Mouse (Mus musculus): ENCODE data around the gene Mak.
"Not testable (repeated sequence)": the region's sequence is repeated elsewhere in the genome, so short reads cannot be mapped to it uniquely, and the experiment has no call there.

GRCm38 (mm10) chr13:40987608-40988303 lies 91.8 kb downstream of the Mak start:
- not testable (repeated sequence) for TF ChIP-seq ZNF384 (IDR thresholded peaks at IDR 0.05; ENCODE audit: low read depth, low read length); MAFK (IDR thresholded peaks at IDR 0.05; ENCODE audit: insufficient read depth, low read depth, low read length); CHD2 (IDR thresholded peaks at IDR 0.05; ENCODE audit: low read depth, low read length)

Measured in ES-E14 (cell line).